Mouse (Mus musculus): ENCODE measurements around the gene Siglecf. TPM values are rescaled to one million over a fixed set of nuclear protein-coding genes. Genes with fewer than 3 reads are reported as not detected.

Siglecf gene
- total RNA-seq (2021) (not detected), polyA plus RNA-seq (2012; rRNA removed) (0.14 and 0.20 TPM in 2 replicates)
- long read RNA-seq: 0 reads

GRCm38 (mm10) chr7:43351154-43351553 is at the start of gene Siglecf:
Gene Siglecf, plus strand, starts transcription at chr7:43351341.
- WGBS: 51% methylated on average over 3 of the region's 3 CpGs
- intact Hi-C loops (cut with DNase I): no loop called here
- H3K9ac ChIP-seq (ENCODE audit: low read depth, low read length): no peak within 1 kb of the TSS
- no peaks in the 10 kb centered on the region for H3K36me3 ChIP-seq (ENCODE audit: control insufficient read depth, insufficient read depth, low read length)
- H3K4me1 ChIP-seq (ENCODE audit: control insufficient read depth, insufficient read depth, low read length): no peaks in the 10 kb centered on the region
- H3K27me3 ChIP-seq (ENCODE audit: control insufficient read depth, insufficient read depth, low read length): no peaks in the 10 kb centered on the region
- H3K4me3 ChIP-seq: no peak within 1 kb of the TSS
- no peak for DNase-seq
- no peaks in the 10 kb centered on the region for H3K79me2 ChIP-seq (replicated peaks; ENCODE audit: control insufficient read depth, insufficient read depth, low read length)
- H3K27ac ChIP-seq: no peak within 1 kb of the TSS
- TF ChIP-seq EP300 (IDR thresholded peaks at IDR 0.05; ENCODE audit: insufficient read depth, low read depth, low read length): no peak
- no peak for TF ChIP-seq POLR2A (IDR thresholded peaks at IDR 0.05; ENCODE audit: insufficient read depth, low read depth, low read length)
- no peak for TF ChIP-seq CTCF (IDR thresholded peaks at IDR 0.05)

GRCm38 (mm10) chr7:43305235-43305634 is 45.9 kb upstream of the Siglecf start:
- intact Hi-C loops (cut with DNase I): loop anchor here (10.0 kb wide), 2 partner anchors 260 to 1670 kb away; partner anchors contain the start of genes Zfp658 and Zfp788
- Histone ChIP-seq H3K4me3 (peak overlapping the region; percentile 33), H3K27me3 (ENCODE audit: control insufficient read depth, insufficient read depth, low read length) (no peaks in the 10 kb centered on the region), H3K79me2 (replicated peaks; ENCODE audit: control insufficient read depth, insufficient read depth, low read length) (peaks cover 3% of the 10 kb centered on the region), H3K4me1 (ENCODE audit: control insufficient read depth, insufficient read depth, low read length) (peaks cover 26% of the 10 kb centered on the region), H3K9ac (ENCODE audit: low read depth, low read length) (peak overlapping the region; percentile 30), H3K36me3 (ENCODE audit: control insufficient read depth, insufficient read depth, low read length) (peaks cover 82% of the 10 kb centered on the region), H3K27ac (peak overlapping the region; percentile 81)
- TF ChIP-seq CTCF (IDR thresholded peaks at IDR 0.05) (peak; percentile 46), EP300 (IDR thresholded peaks at IDR 0.05; ENCODE audit: insufficient read depth, low read depth, low read length) (peak; percentile 52; the same call in 1 of the 2 replicates), POLR2A (IDR thresholded peaks at IDR 0.05; ENCODE audit: insufficient read depth, low read depth, low read length) (peak; percentile 47; the same call in 1 of the 2 replicates)
- 18% methylated on average over 3 of the region's 3 CpGs for WGBS
- peak; percentile 41 to 52 for DNase-seq

- H3K27ac ChIP-seq: peak overlapping the region; percentile 95
These were observed 42.1 kb upstream of the Siglecf start for GRCm38 (mm10) chr7:43309069-43309468.

GRCm38 (mm10) chr7:43311632-43312031 is 39.5 kb upstream of the Siglecf start:
- Histone ChIP-seq H3K9ac (ENCODE audit: low read depth, low read length) (peak overlapping the region; percentile 69), H3K79me2 (replicated peaks; ENCODE audit: control insufficient read depth, insufficient read depth, low read length) (peaks cover 1% of the 10 kb centered on the region), H3K36me3 (ENCODE audit: control insufficient read depth, insufficient read depth, low read length) (peaks cover 42% of the 10 kb centered on the region), H3K27ac (peak overlapping the region; percentile 95), H3K4me1 (ENCODE audit: control insufficient read depth, insufficient read depth, low read length) (peaks cover 21% of the 10 kb centered on the region), H3K27me3 (ENCODE audit: control insufficient read depth, insufficient read depth, low read length) (no peaks in the 10 kb centered on the region), H3K4me3 (peak overlapping the region; percentile 70)
- TF ChIP-seq POLR2A (IDR thresholded peaks at IDR 0.05; ENCODE audit: insufficient read depth, low read depth, low read length) (no peak), EP300 (IDR thresholded peaks at IDR 0.05; ENCODE audit: insufficient read depth, low read depth, low read length) (no peak), CTCF (IDR thresholded peaks at IDR 0.05) (no peak)
- DNase-seq: peak in 1 of 2 experiments; percentile 17
- 11% methylated on average over 6 of the region's 6 CpGs for WGBS
- intact Hi-C loops (cut with DNase I): loop anchor here (2.0 to 5.0 kb wide), 2 partner anchors 27 to 131 kb away; partner anchors contain the start of genes Cldnd2, Etfb and Gm45233

More at GRCm38 (mm10) chr7:43309069-43309468, 42.1 kb upstream of the Siglecf start:
- peak; percentile 60 to 64 for DNase-seq
- H3K4me3 ChIP-seq: no peak overlapping the region
- peaks cover 1% of the 10 kb centered on the region for H3K79me2 ChIP-seq (replicated peaks; ENCODE audit: control insufficient read depth, insufficient read depth, low read length)
- no peak overlapping the region for H3K9ac ChIP-seq (ENCODE audit: low read depth, low read length)
- peaks cover 62% of the 10 kb centered on the region for H3K36me3 ChIP-seq (ENCODE audit: control insufficient read depth, insufficient read depth, low read length)
- TF ChIP-seq CTCF (IDR thresholded peaks at IDR 0.05): no peak
- 0 out of 2 replicates have a peak, but pooled peaks have one; percentile 44 for TF ChIP-seq EP300 (IDR thresholded peaks at IDR 0.05; ENCODE audit: insufficient read depth, low read depth, low read length)
- no peaks in the 10 kb centered on the region for H3K27me3 ChIP-seq (ENCODE audit: control insufficient read depth, insufficient read depth, low read length)
- intact Hi-C loops (cut with DNase I): loop anchor here (10.0 kb wide), 2 partner anchors 256 to 1674 kb away; partner anchors contain the start of genes Zfp658 and Zfp788
- WGBS: 37% methylated on average over 2 of the region's 2 CpGs
- peaks cover 30% of the 10 kb centered on the region for H3K4me1 ChIP-seq (ENCODE audit: control insufficient read depth, insufficient read depth, low read length)

GRCm38 (mm10) chr7:43312386-43313012 is 38.6 kb upstream of the Siglecf start:
- TF ChIP-seq POLR2A (IDR thresholded peaks at IDR 0.05; ENCODE audit: insufficient read depth, low read depth, low read length) (no peak), EP300 (IDR thresholded peaks at IDR 0.05; ENCODE audit: insufficient read depth, low read depth, low read length) (no peak), CTCF (IDR thresholded peaks at IDR 0.05) (peak; percentile 43)
- Histone ChIP-seq H3K9ac (ENCODE audit: low read depth, low read length) (peak overlapping the region; percentile 86), H3K27me3 (ENCODE audit: control insufficient read depth, insufficient read depth, low read length) (no peaks in the 10 kb centered on the region), H3K4me3 (peak overlapping the region; percentile 70), H3K4me1 (ENCODE audit: control insufficient read depth, insufficient read depth, low read length) (peaks cover 18% of the 10 kb centered on the region), H3K27ac (peak overlapping the region; percentile 95), H3K79me2 (replicated peaks; ENCODE audit: control insufficient read depth, insufficient read depth, low read length) (peaks cover 1% of the 10 kb centered on the region), H3K36me3 (ENCODE audit: control insufficient read depth, insufficient read depth, low read length) (peaks cover 36% of the 10 kb centered on the region)
- DNase-seq: no peak
- under 1% methylated on average over 32 of the region's 32 CpGs for WGBS
- intact Hi-C loops (cut with DNase I): loop anchor here (2.0 to 5.0 kb wide), 2 partner anchors 28 to 130 kb away; partner anchors contain the start of genes Cldnd2, Etfb and Gm45233
